Mouse (Mus musculus) ES-E14 (cell line): ENCODE data around the gene Frmpd1. TPM values are rescaled to one million over a fixed set of nuclear protein-coding genes. Genes with fewer than 3 reads are reported as not detected.

Experiments used
- DNase-seq: peaks from one replicate; pipeline ENCODE4 v3.0.0-alpha.2; 2013; ENCODE audit warnings: low read depth, low spot score
- H3K27ac ChIP-seq: 2 replicates; pipeline ENCODE4 v1.5.1; 2012; ENCODE audit warnings: low read depth, mild to moderate bottlenecking, low read length, moderate library complexity, mixed read lengths; ENCODE audit not compliant: poor library complexity, insufficient read depth, severe bottlenecking
- H3K36me3 ChIP-seq: 2 replicates; pipeline ENCODE4 v1.6.1; 2012; ENCODE audit warnings: mild to moderate bottlenecking, low read length, moderate library complexity, mixed read lengths; ENCODE audit not compliant: control insufficient read depth, poor library complexity, insufficient read depth, severe bottlenecking
- H3K4me1 ChIP-seq, 2 experiments: fragments of 150-350 bp in 1 of 2; sonication (generic) in 1 of 2; 2 replicates each; pipeline ENCODE4 v1.6.1; 2012; ENCODE audit warnings: low read length in 2 of 2, mild to moderate bottlenecking in 1 of 2, mixed read lengths in 1 of 2; ENCODE audit not compliant: control insufficient read depth in 2 of 2, insufficient read depth in 2 of 2, poor library complexity in 1 of 2
- H3K4me3 ChIP-seq, 2 experiments: fragments of 150-350 bp in 1 of 2; sonication (generic) in 1 of 2; 2 replicates each; pipeline ENCODE4 v1.5.1; 2012; ENCODE audit warnings: low read length in 2 of 2, low read depth in 1 of 2, mild to moderate bottlenecking in 1 of 2, mixed read lengths in 1 of 2; ENCODE audit not compliant: insufficient read depth in 1 of 2, poor library complexity in 1 of 2, severe bottlenecking in 1 of 2
- H3K9ac ChIP-seq: 2 replicates; pipeline ENCODE4 v1.6.1; 2012; ENCODE audit warnings: low read depth, mild to moderate bottlenecking, low read length, mixed read lengths; ENCODE audit not compliant: poor library complexity, insufficient read depth, severe bottlenecking
- H3K9me3 ChIP-seq: fragments of 150-350 bp; sonication (generic); 2 replicates; pipeline ENCODE4 v1.6.1; 2012; ENCODE audit warnings: low read depth, mild to moderate bottlenecking, low read length; ENCODE audit not compliant: control insufficient read depth, insufficient read depth
- CHD2 ChIP-seq: IDR thresholded peaks from 2 replicates; pipeline ENCODE4 v1.6.1; 2014; ENCODE audit warnings: mild to moderate bottlenecking, low read depth, low read length, inconsistent platforms
- HCFC1 ChIP-seq: IDR thresholded peaks from 2 replicates; pipeline ENCODE4 v1.6.1; 2012; ENCODE audit warnings: low read length, inconsistent platforms, borderline replicate concordance; ENCODE audit not compliant: insufficient read depth
- MAFK ChIP-seq: IDR thresholded peaks from 2 replicates; pipeline ENCODE4 v1.6.1; 2014; ENCODE audit warnings: mild to moderate bottlenecking, low read depth, low read length, inconsistent platforms; ENCODE audit not compliant: insufficient read depth
- ZC3H11A ChIP-seq: IDR thresholded peaks from 2 replicates; pipeline ENCODE4 v1.6.1; 2012; ENCODE audit warnings: low read depth, mild to moderate bottlenecking, inconsistent platforms, low read length, borderline replicate concordance
- ZNF384 ChIP-seq: IDR thresholded peaks from 2 replicates; pipeline ENCODE4 v1.6.1; 2012; ENCODE audit warnings: low read depth, low read length, inconsistent platforms
- in situ Hi-C, 2 experiments: fragments of 600-800 bp; cut with MboI; formaldehyde crosslinking; loops; one replicate each; pipeline ENCODE4 v1.15.1; 2025; ENCODE audit warnings: low sequenced_read_pairs in 2 of 2, inconsistent platforms in 1 of 2; ENCODE audit not compliant: unreplicated experiment in 2 of 2
- total RNA-seq: library from RNA; depleted of rRNA; stranded (reverse); fragments of 300-350 nt; gene quantifications from 2 replicates; pipeline ENCODE4 v1.2.3, GENCODE M21; 2012

Frmpd1 gene
- total RNA-seq, 1 experiment, result 1.3 TPM

DNA sequence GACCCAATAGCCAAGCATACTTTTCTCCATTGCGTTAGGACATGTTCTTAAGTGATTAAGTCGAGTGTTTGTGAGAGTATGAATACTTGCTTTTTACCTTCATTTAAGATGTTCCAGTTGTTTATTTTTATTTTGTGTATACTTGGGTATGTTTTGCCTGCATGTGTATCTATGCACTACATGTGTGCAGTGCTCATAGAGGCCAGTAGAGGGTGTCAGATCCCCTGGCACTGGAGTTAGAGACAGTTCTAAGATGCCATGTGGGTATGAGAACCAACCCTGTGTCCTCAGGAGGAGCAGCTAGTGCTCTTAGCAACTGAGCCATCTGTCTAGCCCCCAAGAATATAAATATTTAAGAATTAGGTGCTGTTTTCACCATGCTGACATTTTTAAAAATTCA, 37.7 kb downstream of the Frmpd1 start:
- DNase-seq, result no peak

DNA sequence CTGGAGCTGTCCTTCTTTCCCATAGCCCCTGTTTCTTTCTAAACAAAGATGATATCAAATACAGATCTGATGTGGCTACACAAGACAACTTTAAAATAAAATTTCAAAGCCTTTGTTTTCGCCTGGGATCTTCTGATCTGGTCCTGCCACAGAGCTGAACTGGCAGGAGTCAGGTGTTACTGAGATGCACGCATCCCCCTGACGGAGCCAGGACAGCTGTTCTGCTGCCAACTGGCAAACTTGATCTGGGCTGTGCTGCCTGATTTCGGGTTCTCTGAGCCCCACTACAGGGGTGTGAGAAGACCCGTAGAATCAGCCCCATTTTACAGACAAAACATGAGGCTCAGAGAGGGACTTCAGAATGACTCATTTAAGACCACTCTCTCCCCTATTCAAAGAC, 45.6 kb downstream of the Frmpd1 start:
- no peaks in the 10 kb centered on the region for H3K36me3 ChIP-seq
- no peak overlapping the region for H3K9ac ChIP-seq
- DNase-seq, result no peak
- H3K4me3 ChIP-seq, result no peak overlapping the region
- no peak for TF ChIP-seq HCFC1
- TF ChIP-seq ZC3H11A, result no peak
- no peak for TF ChIP-seq CHD2
- TF ChIP-seq MAFK, result no peak
- no peak for TF ChIP-seq ZNF384
- H3K9me3 ChIP-seq, result no peaks in the 10 kb centered on the region
- in situ Hi-C loops, result no loop called here
- no peaks in the 10 kb centered on the region for H3K4me1 ChIP-seq
- no peak overlapping the region for H3K27ac ChIP-seq

More for the DNA sequence above, 37.7 kb downstream of the Frmpd1 start:
- Histone ChIP-seq H3K9ac (no peak overlapping the region), H3K4me3 (no peak overlapping the region), H3K27ac (no peak overlapping the region), H3K9me3 (no peaks in the 10 kb centered on the region), H3K4me1 (no peaks in the 10 kb centered on the region), H3K36me3 (no peaks in the 10 kb centered on the region)
- no peak for TF ChIP-seq MAFK
- TF ChIP-seq ZNF384, result no peak
- TF ChIP-seq HCFC1, result no peak
- no peak for TF ChIP-seq ZC3H11A
- TF ChIP-seq CHD2, result no peak
- in situ Hi-C loops, result no loop called here

DNA sequence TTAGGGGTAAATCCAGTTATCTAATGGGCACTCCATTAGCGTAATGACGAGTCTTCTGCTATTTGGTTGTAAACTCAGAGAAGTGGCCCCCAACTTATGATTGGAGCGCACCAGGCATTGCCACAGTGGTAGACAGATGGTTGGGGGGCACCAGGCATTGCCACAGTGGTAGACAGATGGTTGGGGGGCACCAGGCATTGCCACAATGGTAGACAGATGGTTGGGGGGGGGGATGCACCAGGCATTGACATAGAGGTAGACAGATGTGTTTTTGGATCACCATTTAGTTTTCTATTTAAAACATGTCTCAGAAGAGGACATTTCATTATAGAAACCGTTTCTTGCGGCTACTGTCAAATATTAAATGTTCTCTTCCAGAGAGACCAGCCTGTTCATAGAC, 53.6 kb downstream of the Frmpd1 start:
- no peaks in the 10 kb centered on the region for H3K9me3 ChIP-seq
- H3K27ac ChIP-seq, result no peak overlapping the region
- no peak overlapping the region for H3K4me3 ChIP-seq
- DNase-seq, result no peak
- no peaks in the 10 kb centered on the region for H3K36me3 ChIP-seq
- H3K9ac ChIP-seq, result no peak overlapping the region
- TF ChIP-seq ZNF384 (no peak), CHD2 (no peak), MAFK (no peak), HCFC1 (no peak)
- in situ Hi-C loops, result no loop called here
- H3K4me1 ChIP-seq, result no peaks in the 10 kb centered on the region

DNA sequence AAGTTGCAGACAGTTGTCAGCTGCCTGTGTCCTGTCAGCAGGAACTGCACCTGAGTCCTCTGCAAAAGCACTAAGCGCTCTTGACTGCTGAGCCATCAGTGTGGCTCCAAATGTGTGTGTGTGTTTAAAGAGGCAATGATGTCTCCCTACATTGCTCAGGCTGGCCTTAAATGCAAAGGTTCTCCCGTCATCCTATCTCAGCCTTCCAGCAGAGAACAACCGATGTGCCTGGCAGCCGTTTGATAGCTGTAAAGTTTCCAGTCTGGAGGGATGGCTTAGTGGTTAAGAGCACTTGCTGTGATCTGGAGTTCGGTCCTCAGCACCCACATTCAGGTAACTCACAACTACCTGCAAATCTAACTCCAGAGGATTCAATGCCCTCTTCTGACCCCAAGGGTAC, 56.7 kb downstream of the Frmpd1 start:
- H3K4me3 ChIP-seq, result no peak overlapping the region
- H3K27ac ChIP-seq, result no peak overlapping the region
- no peaks in the 10 kb centered on the region for H3K36me3 ChIP-seq
- in situ Hi-C loops, result no loop called here
- H3K9ac ChIP-seq, result no peak overlapping the region
- no peaks in the 10 kb centered on the region for H3K4me1 ChIP-seq
- no peak for TF ChIP-seq CHD2
- H3K9me3 ChIP-seq, result no peaks in the 10 kb centered on the region
- no peak for DNase-seq

DNA sequence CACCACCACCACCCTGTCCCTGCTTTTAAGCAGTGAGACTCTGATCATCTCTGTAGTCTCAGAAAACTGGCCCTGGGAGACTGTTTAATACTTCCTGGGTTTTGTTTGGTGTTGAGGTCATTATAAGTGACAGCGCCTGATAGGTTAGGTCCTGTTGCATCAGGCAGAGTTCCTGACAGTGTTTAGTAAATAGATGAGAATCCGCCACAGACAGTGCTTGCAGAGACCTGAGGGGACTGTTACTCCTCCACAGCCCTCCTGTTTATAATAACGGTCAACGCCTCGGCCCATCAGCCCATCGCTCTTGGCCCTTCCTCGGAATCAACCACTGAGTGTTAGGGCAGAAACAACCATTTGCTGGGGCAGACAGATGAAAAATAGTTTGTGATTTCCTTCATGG, 57.5 kb downstream of the Frmpd1 start:
- H3K9me3 ChIP-seq, result no peaks in the 10 kb centered on the region
- H3K4me3 ChIP-seq, result no peak overlapping the region
- DNase-seq, result no peak
- no peak overlapping the region for H3K27ac ChIP-seq
- in situ Hi-C loops, result no loop called here
- H3K4me1 ChIP-seq, result 0 out of 4 replicates have a peak, but pooled peaks cover 0 to 2% of the 10 kb centered on the region in 2 experiments
- TF ChIP-seq ZC3H11A (no peak), ZNF384 (no peak), CHD2 (no peak), MAFK (no peak), HCFC1 (no peak)
- no peak overlapping the region for H3K9ac ChIP-seq
- no peaks in the 10 kb centered on the region for H3K36me3 ChIP-seq
